Mouse (Mus musculus) G1E (cell line): ENCODE measurements around the gene Ssr2. TPM values are rescaled to one million over a fixed set of nuclear protein-coding genes. Genes with fewer than 3 reads are reported as not detected.

Experiments used
- ATAC-seq: 2 replicates; pipeline ENCODE4 v1.8.0; 2016; ENCODE audit warnings: mild to moderate bottlenecking; ENCODE audit not compliant: insufficient number of reproducible peaks, poor library complexity, low FRiP score, severe bottlenecking; ENCODE audit errors: extremely low read depth
- DNase-seq: peaks from one replicate; pipeline ENCODE4 v3.0.0; 2012; ENCODE audit warnings: low spot score
- H3K27me3 ChIP-seq: 2 replicates; pipeline ENCODE4 v1.6.1; 2012; ENCODE audit warnings: mild to moderate bottlenecking, low read length, inconsistent platforms; ENCODE audit not compliant: insufficient read depth
- H3K36me3 ChIP-seq: replicated peaks from 2 replicates; pipeline ENCODE3; 2012; ENCODE audit warnings: mild to moderate bottlenecking, inconsistent platforms
- H3K4me1 ChIP-seq: 2 replicates; pipeline ENCODE4 v1.6.1; 2012; ENCODE audit warnings: low read depth, low read length, inconsistent platforms, mixed read lengths; ENCODE audit not compliant: insufficient read depth
- H3K4me3 ChIP-seq: 2 replicates; pipeline ENCODE4 v1.5.1; 2012; ENCODE audit warnings: low read depth, mild to moderate bottlenecking, inconsistent platforms, low read length, moderate library complexity, mixed read lengths
- H3K9me3 ChIP-seq: replicated peaks from 2 replicates; pipeline ENCODE4 v1.6.1; 2012; ENCODE audit warnings: inconsistent platforms
- CTCF ChIP-seq: IDR thresholded peaks from 2 replicates; pipeline ENCODE4 v1.5.1; 2012; ENCODE audit warnings: low read depth, low read length, inconsistent platforms, mixed read lengths
- GATA1 ChIP-seq: IDR thresholded peaks from 2 replicates; pipeline ENCODE4 v1.6.1; 2012; ENCODE audit warnings: borderline replicate concordance, low read length, inconsistent platforms, mixed read lengths
- GATA2 ChIP-seq: IDR thresholded peaks from 2 replicates; pipeline ENCODE4 v1.6.1; 2012; ENCODE audit warnings: low read depth, low read length, inconsistent platforms, borderline replicate concordance
- POLR2AphosphoS5 ChIP-seq: IDR thresholded peaks from 2 replicates; pipeline ENCODE4 v1.6.1; 2012; ENCODE audit warnings: low read depth, low read length, inconsistent platforms; ENCODE audit not compliant: insufficient replicate concordance
- TAL1 ChIP-seq: conservative IDR thresholded peaks from 2 replicates; pipeline ENCODE4 v1.6.1; 2012; ENCODE audit warnings: low read depth, low read length, inconsistent platforms, mixed read lengths
- polyA plus RNA-seq: library from polyadenylated mRNA; stranded (reverse); fragments of >175 nt; gene quantifications from 2 replicates; pipeline ENCODE4 v1.2.3, GENCODE M21; 2012
- total RNA-seq, 2 experiments: library from RNA; stranded (forward) in 1 of 2; stranded (reverse) in 1 of 2; fragments of 200-1000 nt in 1 of 2; fragments of >200 nt in 1 of 2; fragmentation: Nextera tagmentation in 1 of 2; gene quantifications; 2 replicates each; pipeline ENCODE4 v1.2.3; 2014 to 2017

Ssr2 gene
- total and polyA plus RNA-seq, 3 experiments, result 134 to 289 (median 280) TPM

GRCm38 (mm10) chr3:88563966-88564365 lies 11.7 kb upstream of the Ssr2 start:
- H3K36me3 ChIP-seq, result peaks cover 98% of the 10 kb centered on the region
- H3K4me1 ChIP-seq, result peaks cover 20% of the 10 kb centered on the region; the same call in 1 of the 2 replicates
- H3K4me3 ChIP-seq, result no peak overlapping the region
- H3K9me3 ChIP-seq, result no peaks in the 10 kb centered on the region
- ATAC-seq (no peak), DNase-seq (no peak)
- no peaks in the 10 kb centered on the region for H3K27me3 ChIP-seq
- TF ChIP-seq GATA1, result no peak
- no peak for TF ChIP-seq GATA2
- TF ChIP-seq TAL1, result no peak
- no peak for TF ChIP-seq POLR2AphosphoS5
- no peak for TF ChIP-seq CTCF

GRCm38 (mm10) chr3:88566116-88566515 lies 9.6 kb upstream of the Ssr2 start:
- TF ChIP-seq POLR2AphosphoS5 (no peak), TAL1 (no peak), GATA1 (no peak), GATA2 (no peak), CTCF (no peak)

GRCm38 (mm10) chr3:88566536-88567061 lies 9.1 kb upstream of the Ssr2 start:
- DNase-seq (no peak), ATAC-seq (no peak)
- H3K9me3 ChIP-seq, result no peaks in the 10 kb centered on the region
- H3K27me3 ChIP-seq, result no peaks in the 10 kb centered on the region
- TF ChIP-seq GATA1, result no peak
- TF ChIP-seq GATA2, result no peak
- TF ChIP-seq TAL1, result no peak
- TF ChIP-seq POLR2AphosphoS5, result no peak
- TF ChIP-seq CTCF, result no peak
- peaks cover 90% of the 10 kb centered on the region for H3K36me3 ChIP-seq
- no peak overlapping the region for H3K4me3 ChIP-seq
- peaks cover 20% of the 10 kb centered on the region; the same call in 1 of the 2 replicates for H3K4me1 ChIP-seq

More at GRCm38 (mm10) chr3:88566116-88566515, 9.6 kb upstream of the Ssr2 start:
- DNase-seq (no peak), ATAC-seq (no peak)
- peaks cover 20% of the 10 kb centered on the region; the same call in 1 of the 2 replicates for H3K4me1 ChIP-seq
- H3K36me3 ChIP-seq, result peaks cover 95% of the 10 kb centered on the region
- H3K9me3 ChIP-seq, result no peaks in the 10 kb centered on the region
- no peak overlapping the region for H3K4me3 ChIP-seq
- H3K27me3 ChIP-seq, result no peaks in the 10 kb centered on the region

GRCm38 (mm10) chr3:88567892-88568291 lies 7.8 kb upstream of the Ssr2 start:
- TF ChIP-seq GATA1, result no peak
- no peak for TF ChIP-seq POLR2AphosphoS5
- no peak for TF ChIP-seq GATA2
- no peak for TF ChIP-seq TAL1
- no peak for TF ChIP-seq CTCF

GRCm38 (mm10) chr3:88568615-88569014 lies 7.1 kb upstream of the Ssr2 start:
- TF ChIP-seq CTCF (no peak), POLR2AphosphoS5 (no peak), GATA1 (no peak), TAL1 (no peak), GATA2 (no peak)
- H3K4me3 ChIP-seq, result no peak overlapping the region

More at GRCm38 (mm10) chr3:88567892-88568291, 7.8 kb upstream of the Ssr2 start:
- Histone ChIP-seq H3K4me3 (no peak overlapping the region), H3K4me1 (peaks cover 14% of the 10 kb centered on the region; the same call in 1 of the 2 replicates), H3K9me3 (no peaks in the 10 kb centered on the region), H3K36me3 (peaks cover 77% of the 10 kb centered on the region), H3K27me3 (no peaks in the 10 kb centered on the region; the same call in 1 of the 2 replicates)
- DNase-seq, result no peak
- no peak for ATAC-seq

GRCm38 (mm10) chr3:88569093-88569492 lies 6.6 kb upstream of the Ssr2 start:
- Histone ChIP-seq H3K36me3 (peaks cover 65% of the 10 kb centered on the region), H3K9me3 (no peaks in the 10 kb centered on the region), H3K4me1 (peaks cover 17% of the 10 kb centered on the region; the same call in 1 of the 2 replicates), H3K4me3 (no peak overlapping the region), H3K27me3 (no peaks in the 10 kb centered on the region; the same call in 1 of the 2 replicates)
- DNase-seq (no peak), ATAC-seq (no peak)
- TF ChIP-seq TAL1 (no peak), GATA2 (no peak), POLR2AphosphoS5 (no peak), GATA1 (no peak), CTCF (no peak)

More at GRCm38 (mm10) chr3:88568615-88569014, 7.1 kb upstream of the Ssr2 start:
- peaks cover 70% of the 10 kb centered on the region for H3K36me3 ChIP-seq
- H3K27me3 ChIP-seq, result no peaks in the 10 kb centered on the region; the same call in 1 of the 2 replicates
- ATAC-seq (no peak), DNase-seq (no peak)
- H3K4me1 ChIP-seq, result peaks cover 15% of the 10 kb centered on the region; the same call in 1 of the 2 replicates
- no peaks in the 10 kb centered on the region for H3K9me3 ChIP-seq
